Mouse (Mus musculus) limb, embryonic 10.5 days (tissue): Measurements from ENCODE around the gene Frs2. TPM values are rescaled to one million over a fixed set of nuclear protein-coding genes. Genes with fewer than 3 reads are reported as not detected.

Source experiments
- polyA plus RNA-seq: library from polyadenylated mRNA; unstranded; fragments of >200 nt; fragmentation: Nextera tagmentation; extraction: Ambion mirVana; gene quantifications from 2 replicates; pipeline ENCODE4 v1.2.1, GENCODE M21; 2016

The Frs2 gene
- polyA plus RNA-seq, 1 experiment from 2014 or later, result 20.0 TPM

Other genes starting within 250 kb of the Frs2 start
- gene Rab3ip, start 197.8 kb downstream of the Frs2 start, polyA plus RNA-seq, result 36.7 and 40.0 TPM in 2 replicates
- gene Gm10271, start 175.9 kb downstream of the Frs2 start, polyA plus RNA-seq, result not detected in 2 replicates
- 0.05 TPM in 1 of 2 replicates, not detected in the other for gene Best3, start 162.2 kb downstream of the Frs2 start, polyA plus RNA-seq
- gene Lrrc10, start 103.2 kb downstream of the Frs2 start, polyA plus RNA-seq, result 0.10 TPM in 1 of 2 replicates, not detected in the other
- 350 and 402 TPM in 2 replicates for gene Cct2, start 84.7 kb downstream of the Frs2 start, polyA plus RNA-seq
- 107 and 111 TPM in 2 replicates for gene Yeats4, start 76.0 kb upstream of the Frs2 start, polyA plus RNA-seq
- gene 9530003J23Rik, start 90.2 kb upstream of the Frs2 start, polyA plus RNA-seq, result not detected in 2 replicates
- 6.8 and 8.7 TPM in 2 replicates for gene Lyz2, start 133.8 kb upstream of the Frs2 start, polyA plus RNA-seq
- gene Lyz1, start 144.3 kb upstream of the Frs2 start, polyA plus RNA-seq, result not detected in 2 replicates
- gene Cpsf6, start 231.5 kb upstream of the Frs2 start, polyA plus RNA-seq, result 230 and 235 TPM in 2 replicates